Comparison of ENCODE assay signal across 9 mouse cellular contexts in genomic region chr17:31072872-31073271, GRCm38 (mm10). TPM values are rescaled to one million over a fixed set of nuclear protein-coding genes. Genes with fewer than 3 reads are reported as not detected.
DNase-seq lines count a peak whose midpoint lies in the region; ATAC-seq and TF ChIP-seq lines count a peak whose summit lies in the region.
"Had no signal": no experiment of that assay in that cellular context is flagged by ENCODE, and none has a peak within 500 bp of the region (broad histone marks: within the 10 kb centered on the region; RNA-seq: fewer than 3 reads in every experiment).

No protein-coding gene starts in this region.

- peaks cover 81% of the 10 kb centered on the region for H3K4me1 ChIP-seq in heart, embryonic 10.5 days
- H3K4me1 ChIP-seq in E14TG2a.4 (replicated peaks; ENCODE audit: low read depth, low read length): peaks cover 42% of the 10 kb centered on the region
- H3K4me1 ChIP-seq in forebrain, postnatal 0 days (ENCODE audit: insufficient read depth): peaks cover 31% of the 10 kb centered on the region
- peaks cover 93% of the 10 kb centered on the region for H3K4me1 ChIP-seq in liver, embryonic 15.5 days (replicated peaks)

- peak overlapping the region; percentile 45 for H3K4me3 ChIP-seq in heart, embryonic 10.5 days
- H3K4me3 ChIP-seq in E14TG2a.4 (replicated peaks; ENCODE audit: low read length): peak overlapping the region; percentile 41; the same call in 1 of the 2 replicates
- H3K4me3 ChIP-seq in forebrain, postnatal 0 days (ENCODE audit: low read depth, low read length): peak overlapping the region; percentile 30
- peak overlapping the region; percentile 53 for H3K4me3 ChIP-seq in liver, embryonic 15.5 days (replicated peaks)

- DNase-seq in heart, embryonic 10.5 days (ENCODE audit: low spot score): no peak
- no peak for DNase-seq in heart, postnatal 4 days
- DNase-seq in forebrain, postnatal 0 days: no peak
- no peak for DNase-seq in urinary bladder, postnatal 36 days (ENCODE audit: low spot score in 2 of 2)
- no peak for DNase-seq in cerebellum, adult 9-11 months

- H3K9me3 ChIP-seq in heart, embryonic 10.5 days: no peaks in the 10 kb centered on the region
- H3K9me3 ChIP-seq in E14TG2a.4 (ENCODE audit: low read length): no peaks in the 10 kb centered on the region
- no peaks in the 10 kb centered on the region for H3K9me3 ChIP-seq in forebrain, postnatal 0 days (ENCODE audit: low read length)
- H3K9me3 ChIP-seq in liver, embryonic 15.5 days (replicated peaks): no peaks in the 10 kb centered on the region

- peak overlapping the region; percentile 78 for H3K27ac ChIP-seq in heart, embryonic 10.5 days
- H3K27ac ChIP-seq in forebrain, postnatal 0 days (ENCODE audit: low read depth, low read length): peak overlapping the region; percentile 73
- H3K27ac ChIP-seq in liver, embryonic 15.5 days (replicated peaks): peak overlapping the region; percentile 81

- no peak for TF ChIP-seq CTCF in E14TG2a.4 (conservative IDR thresholded peaks at IDR 0.05; ENCODE audit: low read length)
- TF ChIP-seq CTCF in forebrain, postnatal 0 days (IDR thresholded peaks at IDR 0.05; ENCODE audit: low read depth): no peak

- WGBS in heart, embryonic 10.5 days: 74% methylated on average over 4 of the region's 4 CpGs
- 45% methylated on average over 4 of the region's 4 CpGs for WGBS in forebrain, postnatal 0 days
- whole genome bisulfite sequencing in liver, embryonic 15.5 days (ENCODE audit: insufficient replicate concordance): 71% methylated on average over 4 of the region's 4 CpGs

- H3K9ac ChIP-seq in forebrain, postnatal 0 days: peak overlapping the region; percentile 33; the same call in 1 of the 2 replicates
- no peak overlapping the region for H3K9ac ChIP-seq in liver, embryonic 15.5 days

- H3K27me3 ChIP-seq in heart, embryonic 10.5 days (ENCODE audit: insufficient read depth, poor library complexity, severe bottlenecking): no peaks in the 10 kb centered on the region
- H3K27me3 ChIP-seq in E14TG2a.4 (ENCODE audit: insufficient read depth, low read length): peaks cover 13% of the 10 kb centered on the region
- H3K27me3 ChIP-seq in forebrain, postnatal 0 days (ENCODE audit: insufficient read depth, low read length): no peaks in the 10 kb centered on the region
- H3K27me3 ChIP-seq in liver, embryonic 15.5 days: no peaks in the 10 kb centered on the region

- H3K36me3 ChIP-seq in heart, embryonic 10.5 days: no peaks in the 10 kb centered on the region
- H3K36me3 ChIP-seq in E14TG2a.4 (ENCODE audit: insufficient read depth, low read length): peaks cover 3% of the 10 kb centered on the region; the same call in 1 of the 2 replicates
- 0 out of 2 replicates have a peak, but pooled peaks cover 2% of the 10 kb centered on the region for H3K36me3 ChIP-seq in forebrain, postnatal 0 days (ENCODE audit: insufficient read depth)
- H3K36me3 ChIP-seq in liver, embryonic 15.5 days (replicated peaks): no peaks in the 10 kb centered on the region

- H3K4me2 ChIP-seq in forebrain, postnatal 0 days (ENCODE audit: low read depth): peak overlapping the region; percentile 56
- H3K4me2 ChIP-seq in liver, embryonic 15.5 days: peak overlapping the region; percentile 87

- no peak for ATAC-seq in forebrain, postnatal 0 days
- ATAC-seq in liver, embryonic 15.5 days (ENCODE audit: insufficient read depth): no peak
- ATAC-seq in inflammation-experienced regulatory T-cells, adult 6 months: no peak

RNA-seq across cellular contexts. Expression of gene Abcg1, which starts 15.4 kb away (rescaled TPM):
- polyA plus RNA-seq in heart, embryonic 10.5 days (2016; fragmentation: Nextera tagmentation; extraction: Ambion mirVana): 4.9 and 6.0 TPM in 2 replicates
- total RNA-seq in heart, postnatal 4 days (2021): 1 to 10 TPM; 5.3 to 7.8 TPM
- total RNA-seq in forebrain, postnatal 0 days (2014; rRNA removed): 16.8 and 24.2 TPM in 2 replicates
- polyA plus RNA-seq in forebrain, postnatal 0 days (2015; fragmentation: Nextera tagmentation; extraction: Ambion mirVana): 11.1 and 16.1 TPM in 2 replicates
- 9.3 and 10.2 TPM in 2 replicates for polyA plus RNA-seq in liver, embryonic 15.5 days (2015; fragmentation: Nextera tagmentation; extraction: Ambion mirVana)
- 100 to 1,000 TPM in 1 of 3 experiments, 10 to 100 TPM in 2; 67.1 to 113 (median 95.6) TPM for polyA plus RNA-seq in inflammation-experienced regulatory T-cells, adult 6 months (2017; shearing (Covaris generic))

RNA-seq across cellular contexts. Expression of gene Tff3, which starts 56.6 kb away (rescaled TPM):
- 0.50 TPM in 1 of 2 replicates, not detected in the other for polyA plus RNA-seq in heart, embryonic 10.5 days (2016; fragmentation: Nextera tagmentation; extraction: Ambion mirVana)
- total RNA-seq in heart, postnatal 4 days (2021): not detected
- total RNA-seq in forebrain, postnatal 0 days (2014; rRNA removed): not detected in 2 replicates
- polyA plus RNA-seq in forebrain, postnatal 0 days (2015; fragmentation: Nextera tagmentation; extraction: Ambion mirVana): 0.35 TPM in 1 of 2 replicates, not detected in the other
- 74.3 and 97.3 TPM in 2 replicates for polyA plus RNA-seq in liver, embryonic 15.5 days (2015; fragmentation: Nextera tagmentation; extraction: Ambion mirVana)
- not detected for polyA plus RNA-seq in inflammation-experienced regulatory T-cells, adult 6 months (2017; shearing (Covaris generic))
- total RNA-seq: neutrophil, adult 5-6 weeks had no signal

Comparison
In these comparisons a context has a peak if more than half of its experiments do, and no peak if none do; other contexts are left out.
1. RNA of gene Tff3, which starts 56.6 kb away (polyA plus RNA-seq): 74.3 to 97.3 TPM in liver, embryonic 15.5 days; 0.50 TPM in heart, embryonic 10.5 days, 0.35 TPM in forebrain, postnatal 0 days and not detected in inflammation-experienced regulatory T-cells, adult 6 months; every median in the first group is over 10 times any median in the second.
2. Peak in every context shown above with its lines, with median percentiles within 50 percentile points of each other: H3K27ac ChIP-seq and H3K4me3 ChIP-seq.